ENCODE assay signal across 28 mouse cellular contexts in the genomic region with DNA sequence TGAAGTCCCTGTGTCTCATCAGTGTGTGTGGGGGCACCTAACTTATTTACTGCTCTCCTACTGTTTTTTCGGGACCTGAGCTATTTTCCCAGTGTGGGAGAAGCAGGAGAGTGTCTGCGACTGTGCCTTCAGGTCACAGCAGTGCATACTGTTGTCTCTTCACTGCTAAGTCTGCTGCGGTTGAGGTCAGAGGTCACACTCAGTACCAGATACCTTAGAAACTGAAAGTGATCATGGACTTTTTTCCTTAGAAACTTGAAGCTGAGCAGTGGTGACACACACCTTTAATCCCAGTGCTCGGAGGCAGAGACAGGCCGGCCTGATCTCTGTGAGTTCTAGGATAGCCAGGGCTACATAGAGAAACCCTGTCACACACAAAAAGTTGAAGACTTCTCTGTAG. TPM values are rescaled to one million over a fixed set of nuclear protein-coding genes. Genes with fewer than 3 reads are reported as not detected.
"Had no signal": no experiment of that assay in that cellular context is flagged by ENCODE, and none has a peak within 500 bp of the region (broad histone marks: within the 10 kb centered on the region; RNA-seq: fewer than 3 reads in every experiment).

No protein-coding gene starts in this region.

- H3K4me2 ChIP-seq: liver, embryonic 15.5 days; midbrain, embryonic 12.5 days; midbrain, embryonic 15.5 days; neural tube, embryonic 13.5 days had no signal

- ATAC-seq: midbrain, embryonic 15.5 days had no signal

- DNase-seq: kidney, adult 18-20 months; kidney, postnatal 25 days; layer of hippocampus, postnatal 36 days; lung, adult 2 months; lung, postnatal 14 days; retina, postnatal 1 day; thymus, adult 2 months; thymus, postnatal 14 days; thymus, postnatal 4 days had no signal

- H3K36me3 ChIP-seq: midbrain, embryonic 15.5 days had no signal

- H3K27me3 ChIP-seq: liver, embryonic 15.5 days; midbrain, embryonic 12.5 days; midbrain, embryonic 15.5 days; neural tube, embryonic 13.5 days had no signal

- H3K9me3 ChIP-seq: liver, embryonic 15.5 days; midbrain, embryonic 12.5 days; midbrain, embryonic 15.5 days; neural tube, embryonic 13.5 days had no signal

- H3K9ac ChIP-seq: liver, embryonic 15.5 days; midbrain, embryonic 12.5 days; midbrain, embryonic 15.5 days; neural tube, embryonic 13.5 days had no signal

- H3K4me3 ChIP-seq: left cerebral cortex, adult 2 months; liver, embryonic 15.5 days; midbrain, embryonic 12.5 days; midbrain, embryonic 15.5 days; neural tube, embryonic 13.5 days had no signal

- H3K27ac ChIP-seq: kidney, postnatal 0 days; left cerebral cortex, adult 2 months; macrophage; midbrain, embryonic 12.5 days; midbrain, embryonic 15.5 days; neural tube, embryonic 13.5 days; stomach, postnatal 0 days had no signal

RNA-seq across cellular contexts. Expression of gene Capn11, which starts 33.0 kb away (rescaled TPM):
- polyA plus RNA-seq: intestine, embryonic 14.5 days; kidney, embryonic 14.5 days; kidney, postnatal 0 days; lung, adult 2 months; stomach, embryonic 14.5 days had no signal

RNA-seq across cellular contexts. Expression of gene 1600014C23Rik, which starts 41.5 kb away (rescaled TPM):
- total RNA-seq: layer of hippocampus, adult 8-10 months; layer of hippocampus, postnatal 10 days; layer of hippocampus, postnatal 36 days; left cerebral cortex, adult 2 months; left cerebral cortex, postnatal 10 days; left cerebral cortex, postnatal 36 days; megakaryocyte, adult 5-6 weeks; neutrophil, adult 5-6 weeks had no signal
- polyA plus RNA-seq: intestine, embryonic 14.5 days; large intestine, adult 2 months; limb, embryonic 11.5 days; liver, embryonic 15.5 days; lung, adult 2 months; macrophage; midbrain, embryonic 12.5 days; neural tube, embryonic 13.5 days; stomach, postnatal 0 days; thymus, adult 2 months had no signal
